Mouse (Mus musculus) left cerebral cortex, postnatal 4 days (tissue): ENCODE results near the gene Fam186b. TPM values are rescaled to one million over a fixed set of nuclear protein-coding genes. Genes with fewer than 3 reads are reported as not detected.

Experiments used
- DNase-seq: peaks from one replicate; pipeline ENCODE4 v3.0.0-alpha.2; 2022
- intact Hi-C: fragments of 180-260 bp; cut with DNase I; formaldehyde crosslinking; loops from one replicate; pipeline ENCODE4 v1.15.1; 2025
- total RNA-seq, 2 experiments: library from RNA; stranded (reverse); gene quantifications; 2 replicates each; pipeline ENCODE4 v1.2.3; 2021

Fam186b gene
- total RNA-seq, 2 experiments from 2014 or later, result 0.64 to 1.3 TPM

DNA sequence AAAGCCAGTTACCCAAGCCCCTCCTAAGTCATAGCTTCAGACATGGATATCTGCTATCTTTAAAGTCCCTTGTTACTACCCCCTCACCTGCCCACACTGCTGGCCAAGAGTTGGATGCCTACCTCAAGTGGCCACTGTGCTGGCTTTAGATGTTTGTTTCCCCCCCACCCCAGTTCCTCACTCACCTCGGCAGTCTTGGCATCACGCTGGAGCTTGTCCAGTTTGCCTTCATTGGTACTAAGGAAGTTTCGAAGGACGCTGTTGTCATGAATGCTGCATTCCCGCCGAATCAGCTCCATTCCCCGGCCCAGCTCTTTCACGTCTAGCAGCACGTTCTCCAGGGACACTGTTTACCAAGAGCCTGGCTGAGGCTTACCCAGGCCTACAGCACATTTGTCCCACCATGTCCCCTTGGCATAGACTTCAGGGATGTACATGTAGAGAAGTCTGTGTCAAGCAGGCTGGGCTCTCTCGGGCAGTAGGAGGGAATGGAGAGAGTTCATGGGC lies 24.5 kb upstream of the Fam186b start:
- DNase-seq, result no peak
- intact Hi-C loops, result no loop called here

- no peak for DNase-seq
- intact Hi-C loops, result loop anchor here (5.0 kb wide), 1 partner anchor 53 kb away; the partner anchor contains the start of gene Fmnl3
These were observed 23.8 kb upstream of the Fam186b start for GRCm38 (mm10) chr15:99319411-99319871.

DNA sequence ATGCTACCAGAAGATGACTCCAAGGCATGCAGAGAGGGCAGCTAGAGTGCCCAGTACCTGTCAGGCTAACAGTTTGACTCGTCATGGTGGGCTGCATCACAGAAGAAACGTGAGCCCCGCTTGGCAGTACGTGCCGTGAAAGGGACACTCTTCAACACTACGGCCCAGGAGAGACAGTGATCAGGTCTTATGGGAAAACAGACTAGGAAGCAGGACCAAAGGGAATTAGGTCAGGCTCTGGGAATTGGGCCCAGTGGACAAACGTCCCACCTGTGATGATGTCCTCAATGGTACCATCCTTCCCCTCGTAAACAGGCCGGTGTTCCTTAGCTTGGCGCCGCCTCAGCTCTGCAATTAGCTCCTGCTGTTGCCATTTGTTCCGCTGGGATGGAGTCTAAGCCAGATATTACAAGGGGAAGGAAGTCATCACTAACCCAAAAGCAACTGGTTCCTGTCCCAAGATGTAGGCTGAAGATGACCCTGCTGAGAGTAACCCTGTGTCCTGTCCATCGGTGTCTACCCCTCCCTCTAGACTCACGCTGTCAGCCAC lies 23.2 kb upstream of the Fam186b start:
- no peak for DNase-seq
- intact Hi-C loops, result loop anchor here (5.0 kb wide), 1 partner anchor 53 kb away; the partner anchor contains the start of gene Fmnl3

- intact Hi-C loops, result loop anchor here (5.0 kb wide), 1 partner anchor 54 kb away; the partner anchor contains the start of gene Fmnl3
- DNase-seq, result no peak
These were observed 22.4 kb upstream of the Fam186b start for GRCm38 (mm10) chr15:99318071-99318470.

GRCm38 (mm10) chr15:99317267-99317651 lies 21.6 kb upstream of the Fam186b start:
- no peak for DNase-seq
- intact Hi-C loops, result loop anchor here (5.0 kb wide), 1 partner anchor 55 kb away; the partner anchor contains the start of gene Fmnl3

- DNase-seq, result peak; percentile 80
- intact Hi-C loops, result loop anchor here (5.0 kb wide), 1 partner anchor 56 kb away; the partner anchor contains the start of gene Fmnl3
These were observed 20.9 kb upstream of the Fam186b start for GRCm38 (mm10) chr15:99316314-99317266.

DNA sequence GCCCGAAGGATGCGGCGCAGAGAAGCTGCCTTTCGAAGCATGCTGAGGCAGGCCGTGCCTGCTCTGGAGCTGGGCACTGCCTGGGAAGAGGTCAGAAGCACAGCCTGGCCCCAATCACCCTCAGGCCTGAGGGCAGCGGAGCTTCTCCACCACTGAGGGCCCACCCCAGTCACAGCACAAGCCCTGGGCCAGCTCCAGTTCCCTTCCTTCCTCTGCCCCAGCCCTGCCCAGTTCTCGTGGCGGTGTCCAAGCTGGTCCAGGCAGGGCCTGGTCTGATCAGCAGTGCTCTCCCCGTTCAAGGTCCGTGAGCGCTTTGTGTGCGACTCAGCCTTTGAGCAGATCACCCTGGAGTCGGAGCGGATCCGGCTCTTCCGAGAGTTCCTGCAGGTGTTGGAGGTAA lies 19.2 kb upstream of the Fam186b start:
- DNase-seq, result no peak
- intact Hi-C loops, result loop anchor here (5.0 kb wide), 1 partner anchor 57 kb away; the partner anchor contains the start of gene Fmnl3

DNA sequence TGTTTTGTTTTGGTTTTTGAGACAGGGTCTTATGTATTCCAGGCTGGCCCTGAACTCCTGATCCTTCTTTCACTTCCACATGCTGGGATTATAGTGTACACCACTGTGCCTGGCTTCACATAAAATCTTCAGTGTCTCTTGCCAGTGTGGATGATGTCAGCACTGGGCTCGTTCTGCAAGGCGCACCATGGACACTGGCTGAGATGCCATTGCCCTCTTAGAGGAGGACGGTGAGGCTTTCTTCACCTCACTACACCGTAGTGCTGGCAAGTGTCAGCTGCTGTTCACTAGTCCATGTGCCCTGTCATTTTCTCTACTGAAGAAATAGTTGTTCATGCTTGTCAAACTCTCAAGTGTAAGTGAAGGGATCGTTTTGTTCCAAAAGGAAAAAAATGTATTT lies 14.9 kb upstream of the Fam186b start:
- intact Hi-C loops, result no loop called here
- no peak for DNase-seq

DNA sequence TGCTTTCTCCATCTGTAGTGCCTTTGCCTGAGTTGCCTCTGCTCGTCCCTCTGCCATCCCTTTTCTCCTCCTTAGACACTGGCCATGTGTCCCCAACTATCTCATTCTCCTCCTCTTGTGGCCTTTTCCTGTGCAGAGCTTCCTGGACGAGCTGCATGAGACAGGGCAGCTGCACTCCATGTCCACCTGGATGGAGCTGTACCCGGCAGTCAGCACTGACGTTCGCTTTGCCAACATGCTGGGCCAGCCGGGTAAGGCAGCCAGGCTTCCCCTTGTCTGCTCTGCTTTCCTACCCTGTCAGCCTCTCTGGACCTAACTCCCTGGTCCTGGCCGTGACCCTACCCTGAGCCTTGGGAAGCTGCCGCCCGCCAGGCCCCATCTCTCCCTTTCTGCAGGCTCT lies 13.9 kb upstream of the Fam186b start:
- DNase-seq, result no peak
- intact Hi-C loops, result no loop called here

- no peak for DNase-seq
- intact Hi-C loops, result no loop called here
These were observed 11.8 kb upstream of the Fam186b start for GRCm38 (mm10) chr15:99307476-99307875.

GRCm38 (mm10) chr15:99296213-99296612 lies 525 bp upstream of the Fam186b start:
- intact Hi-C loops, result no loop called here
- DNase-seq, result no peak

GRCm38 (mm10) chr15:99294813-99295374 lies 794 bp downstream of the Fam186b start, which contains the start of gene Prpf40b:
Gene Prpf40b, plus strand, starts transcription at chr15:99295087.
- DNase-seq, result peak; percentile 96
- intact Hi-C loops, result no loop called here

DNA sequence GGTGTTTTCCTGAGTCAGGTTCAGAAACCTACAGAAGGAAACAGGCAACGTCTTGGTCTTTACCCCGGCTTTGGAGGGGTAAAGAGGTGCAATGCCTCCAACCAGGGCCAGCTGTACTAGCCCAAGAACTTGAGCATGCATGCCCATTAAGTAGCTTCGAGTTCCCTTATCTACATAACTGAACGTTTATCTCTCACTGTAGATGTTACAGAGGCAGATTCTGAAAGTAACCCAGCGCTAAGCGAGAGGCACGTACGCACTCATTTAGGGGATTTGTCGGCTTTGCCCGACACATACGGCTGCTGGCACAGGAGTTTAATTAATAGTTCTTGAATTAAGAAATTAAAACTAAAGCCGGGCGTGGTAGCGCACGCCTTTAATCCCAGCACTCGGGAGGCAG lies 1.4 kb downstream of the Fam186b start:
- intact Hi-C loops, result no loop called here
- no peak for DNase-seq

GRCm38 (mm10) chr15:99290586-99290985 lies 5.1 kb downstream of the Fam186b start:
- intact Hi-C loops, result no loop called here

DNA sequence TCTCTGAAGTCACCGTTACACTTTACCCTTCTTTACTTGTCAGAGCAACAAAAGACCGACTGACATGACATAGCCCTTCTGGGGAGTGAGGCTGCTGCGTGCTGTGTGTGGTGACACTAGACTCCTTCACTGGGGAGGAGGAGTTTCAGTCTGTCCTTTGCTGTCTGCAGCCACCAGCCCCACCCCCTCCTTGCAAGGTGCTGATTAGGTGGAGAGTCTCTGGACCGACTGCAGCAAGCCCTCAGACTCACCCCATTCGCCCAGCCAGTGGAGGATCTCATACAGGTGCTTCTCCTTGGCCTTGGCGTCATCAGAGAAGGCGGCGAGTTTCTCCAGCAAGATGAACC lies 10.5 kb downstream of the Fam186b start:
- intact Hi-C loops, result no loop called here
- DNase-seq, result no peak

More at GRCm38 (mm10) chr15:99290586-99290985, 5.1 kb downstream of the Fam186b start:
- no peak for DNase-seq

- intact Hi-C loops, result no loop called here
- DNase-seq, result no peak
These were observed 11.0 kb downstream of the Fam186b start for GRCm38 (mm10) chr15:99284527-99285188.

- no peak for DNase-seq
- intact Hi-C loops, result no loop called here
These were observed 12.2 kb downstream of the Fam186b start for GRCm38 (mm10) chr15:99283456-99283855.

DNA sequence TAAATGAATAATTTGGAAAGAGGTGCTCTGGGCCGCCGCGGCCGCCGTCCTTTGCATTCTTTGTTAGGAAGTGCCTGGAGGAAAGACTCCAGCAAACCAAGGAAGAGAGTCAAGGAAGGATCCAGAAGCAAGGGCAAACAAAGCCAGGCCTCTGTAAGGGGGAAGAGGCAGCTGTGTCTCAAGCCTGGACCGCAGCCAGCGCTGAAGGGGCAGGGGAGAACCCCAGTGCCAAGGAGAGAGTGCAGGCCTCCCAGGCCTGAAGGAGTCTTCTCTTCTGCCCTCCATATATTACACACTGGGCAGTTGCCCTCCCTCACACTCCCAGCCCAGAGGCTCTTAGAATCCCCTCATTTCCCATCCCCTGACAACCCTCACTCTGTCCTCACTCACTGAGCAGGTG lies 17.4 kb downstream of the Fam186b start:
- intact Hi-C loops, result no loop called here
- peak; percentile 63 for DNase-seq

- intact Hi-C loops, result no loop called here
- DNase-seq, result no peak
These were observed 19.6 kb downstream of the Fam186b start for GRCm38 (mm10) chr15:99276095-99276494.

- peak; percentile 69 for DNase-seq
- intact Hi-C loops, result no loop called here
These were observed 30.0 kb downstream of the Fam186b start for GRCm38 (mm10) chr15:99265679-99266078.
